Mouse (Mus musculus) cortical plate, adult 2 months (tissue): ENCODE results near the gene Timm44.
A peak's percentile ranks its signal among the peaks of the same experiment; 100 is the strongest.

Experiments used
- CTCF ChIP-seq: fragments of 200-500 bp; IDR thresholded peaks from 2 replicates; pipeline ENCODE4 v1.5.1; 2011; ENCODE audit warnings: mild to moderate bottlenecking, control low read depth, low read length; ENCODE audit not compliant: insufficient read depth; ENCODE audit errors: extremely low read depth
- POLR2A ChIP-seq: fragments of 200-500 bp; IDR thresholded peaks from 2 replicates; pipeline ENCODE4 v1.6.1; 2011; ENCODE audit warnings: mild to moderate bottlenecking, low read length, control low read depth; ENCODE audit not compliant: insufficient read depth; ENCODE audit errors: extremely low read depth

- TF ChIP-seq POLR2A = peak; percentile 43; the same call in 1 of the 2 replicates
- no peak for TF ChIP-seq CTCF
These were observed 22.5 kb downstream of the Timm44 start, which contains the start of gene Snapc2 for GRCm38 (mm10) chr8:4252934-4253841.
